Mouse (Mus musculus) midbrain, embryonic 14.5 days (tissue): Measurements from ENCODE around the gene Plcd3. TPM values are rescaled to one million over a fixed set of nuclear protein-coding genes. Genes with fewer than 3 reads are reported as not detected.

ENCODE experiments used
- polyA plus RNA-seq: library from polyadenylated mRNA; unstranded; fragments of >200 nt; fragmentation: Nextera tagmentation; extraction: Ambion mirVana; gene quantifications from 2 replicates; pipeline ENCODE4 v1.2.1, GENCODE M21; 2014

The Plcd3 gene
- polyA plus RNA-seq, 1 experiment from 2014 or later, result 0.92 TPM

Other genes starting within 250 kb of the Plcd3 start
- 111 and 150 TPM in 2 replicates for gene Eftud2, start 220.7 kb downstream of the Plcd3 start, polyA plus RNA-seq
- 2.1 and 2.4 TPM in 2 replicates for gene Ccdc103, start 220.5 kb downstream of the Plcd3 start, polyA plus RNA-seq
- gene Fam187a, start 216.5 kb downstream of the Plcd3 start, polyA plus RNA-seq, result not detected in 2 replicates
- gene Gfap, start 200.7 kb downstream of the Plcd3 start, polyA plus RNA-seq, result 0.26 TPM in 1 of 2 replicates, not detected in the other
- gene Kif18b, start 176.5 kb downstream of the Plcd3 start, polyA plus RNA-seq, result 1.9 TPM in 2 replicates
- 14.3 and 18.8 TPM in 2 replicates for gene C1ql1, start 155.0 kb downstream of the Plcd3 start, polyA plus RNA-seq
- gene Nmt1, start 73.5 kb downstream of the Plcd3 start, polyA plus RNA-seq, result 30.7 and 38.0 TPM in 2 replicates
- 183 and 209 TPM in 2 replicates for gene Dcakd, start 73.3 kb downstream of the Plcd3 start, polyA plus RNA-seq
- gene Acbd4, start within 50 bp of the Plcd3 start, polyA plus RNA-seq, result 8.0 and 8.4 TPM in 2 replicates
- gene Hexim1, start 14.6 kb upstream of the Plcd3 start, polyA plus RNA-seq, result 3.9 and 5.9 TPM in 2 replicates
- gene Hexim2, start 30.8 kb upstream of the Plcd3 start, polyA plus RNA-seq, result 22.9 and 24.7 TPM in 2 replicates
- gene Fmnl1, start 69.4 kb upstream of the Plcd3 start, polyA plus RNA-seq, result 4.3 and 5.2 TPM in 2 replicates
- 0.88 and 2.1 TPM in 2 replicates for gene 1700023F06Rik, start 106.9 kb upstream of the Plcd3 start, polyA plus RNA-seq
- 0.25 and 0.27 TPM in 2 replicates for gene Spata32, start 116.8 kb upstream of the Plcd3 start, polyA plus RNA-seq
- 3.0 and 3.4 TPM in 2 replicates for gene Map3k14, start 165.8 kb upstream of the Plcd3 start, polyA plus RNA-seq